Mouse (Mus musculus): ENCODE measurements around the gene Adcy2. TPM values are rescaled to one million over a fixed set of nuclear protein-coding genes. Genes with fewer than 3 reads are reported as not detected.

The Adcy2 gene
- total RNA-seq, 2 experiments from 2014 or later, result 122 to 125 TPM

DNA sequence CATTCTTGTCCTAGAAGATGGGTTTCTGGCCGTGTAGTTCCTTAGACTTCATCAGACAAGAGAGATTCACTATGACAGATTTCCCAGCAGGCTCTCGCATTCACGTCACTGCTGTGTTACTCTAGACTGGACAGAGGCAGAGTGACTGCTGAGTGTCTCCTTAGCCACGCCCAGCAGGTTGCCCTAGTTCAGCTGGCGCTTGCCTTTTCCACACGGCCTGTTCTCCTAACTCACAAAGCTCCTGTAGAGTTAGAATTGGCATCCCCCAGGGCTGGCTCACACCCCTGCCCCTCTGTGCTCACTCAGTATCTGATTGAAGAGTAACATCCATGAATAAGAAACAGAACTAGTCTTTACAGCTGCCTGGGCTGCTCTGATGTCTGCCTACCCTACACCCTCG, 413.9 kb downstream of the Adcy2 start:
- no peak for DNase-seq (ENCODE audit: low spot score in 2 of 2)
- intact Hi-C loops (cut with DNase I), result no loop called here

DNA sequence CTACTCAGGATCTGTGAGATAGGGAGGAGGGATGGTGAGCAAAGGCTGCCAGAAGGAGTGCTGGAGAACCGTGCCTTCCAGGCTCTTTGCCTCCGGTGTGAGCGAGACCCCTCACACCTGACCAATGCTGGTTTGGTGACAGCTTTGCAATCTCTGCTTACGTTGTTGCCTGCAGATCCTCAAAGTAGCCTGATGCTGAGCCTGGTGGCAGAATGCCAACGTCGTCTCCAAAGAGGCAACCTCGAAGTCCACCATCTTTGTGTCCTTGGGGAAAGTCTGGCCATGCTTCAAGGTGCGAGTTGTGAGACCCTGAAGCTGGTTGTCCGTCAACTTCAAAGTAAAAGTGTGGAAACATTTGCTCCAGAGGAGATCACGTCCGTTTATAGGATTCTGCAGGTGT, 415.4 kb downstream of the Adcy2 start:
- intact Hi-C loops (cut with DNase I), result no loop called here
- DNase-seq (ENCODE audit: low spot score in 2 of 2), result no peak

DNA sequence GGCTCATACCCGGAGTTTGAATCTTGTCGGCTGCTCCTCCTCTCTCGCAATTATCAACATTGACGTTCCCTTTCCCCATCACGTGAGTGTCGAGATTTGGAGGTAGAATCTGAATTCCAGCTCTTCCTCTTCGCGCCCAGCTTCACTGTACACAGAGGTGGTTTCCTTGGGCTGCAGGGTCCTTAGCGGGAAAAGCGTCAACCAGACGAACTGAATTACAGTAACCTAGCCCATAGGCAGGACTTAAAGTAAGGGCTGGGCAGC, 416.9 kb downstream of the Adcy2 start:
- no peak for DNase-seq (ENCODE audit: low spot score in 2 of 2)
- intact Hi-C loops (cut with DNase I), result no loop called here

DNA sequence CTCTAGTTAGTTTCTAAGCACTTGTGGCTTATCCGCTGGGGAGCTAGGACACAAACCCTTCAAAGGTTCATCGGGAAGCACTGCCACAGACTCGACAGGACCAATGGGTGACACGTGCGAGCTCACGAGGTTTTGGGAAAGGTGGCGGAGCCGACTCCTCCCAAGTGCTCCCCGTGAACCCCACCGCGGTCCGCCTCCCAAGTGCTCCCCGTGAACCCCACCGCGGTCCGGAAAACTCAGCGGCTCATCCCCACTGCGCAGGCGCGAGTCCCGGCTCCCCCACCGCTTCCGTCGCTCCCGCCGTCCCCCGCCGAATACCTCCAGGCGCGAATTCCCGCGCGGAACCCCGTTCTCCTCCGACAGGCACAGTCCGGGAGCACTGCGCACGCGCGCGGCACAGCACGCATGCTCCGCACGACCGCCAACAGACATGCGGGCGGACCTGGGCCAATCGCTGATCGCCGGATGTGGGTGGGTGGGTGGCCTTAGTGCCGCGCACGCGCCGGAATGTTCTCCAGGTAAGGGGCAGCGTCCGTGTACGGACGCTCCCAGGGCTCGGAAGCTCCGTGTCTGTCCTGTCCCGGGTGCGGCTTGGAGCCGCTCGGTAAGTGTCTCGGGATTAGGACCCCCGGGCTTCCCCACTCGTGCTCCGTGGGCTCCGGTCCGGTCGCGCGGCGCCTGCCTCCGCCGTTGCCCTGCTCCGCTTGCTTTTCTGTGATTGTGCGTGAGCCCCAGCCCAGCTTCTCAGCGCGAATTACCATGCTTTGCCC, 417.4 kb downstream of the Adcy2 start, which contains the start of the genes Mtrr and Fastkd3:
Gene Mtrr (minus strand): TSS at position 403 of the 770 bp plus-strand sequence.
Gene Fastkd3 (plus strand): TSS at position 488 of the 770 bp plus-strand sequence.
- intact Hi-C loops (cut with DNase I), result no loop called here

DNA sequence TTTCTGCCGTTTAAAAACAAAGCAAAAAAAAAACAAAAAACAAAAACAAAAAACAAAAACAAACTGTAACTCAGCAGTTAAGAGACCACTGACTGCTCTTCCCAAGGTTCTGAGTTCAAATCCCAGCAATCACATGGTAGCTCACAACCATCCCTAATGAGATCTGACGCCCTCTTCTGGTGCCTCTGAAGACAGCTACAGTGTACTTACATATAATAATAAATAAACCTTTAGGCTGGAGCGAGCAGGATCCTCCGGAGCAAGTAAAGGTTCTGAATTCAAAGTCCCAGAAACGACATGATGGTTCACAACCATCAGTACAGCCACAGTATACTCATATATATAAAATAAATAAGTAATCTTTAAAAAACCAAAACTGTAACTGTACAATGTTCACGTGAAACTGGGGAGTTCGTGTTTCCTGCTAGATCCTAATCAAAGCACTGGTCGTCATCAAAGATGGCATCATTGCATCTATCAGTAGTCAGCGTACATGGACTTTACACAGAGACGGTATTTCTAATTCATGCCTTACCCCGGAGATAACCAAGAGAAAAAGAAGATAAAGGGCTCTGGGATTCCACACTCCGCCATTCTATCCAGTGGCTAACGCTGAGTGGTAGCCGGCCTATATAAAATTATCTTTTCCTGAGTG, 418.1 kb downstream of the Adcy2 start:
- intact Hi-C loops (cut with DNase I), result no loop called here
- no peak for DNase-seq (ENCODE audit: low spot score in 2 of 2)

More for the DNA sequence above, 417.4 kb downstream of the Adcy2 start, which contains the start of the genes Mtrr and Fastkd3:
- peak; percentile 97 to 99 for DNase-seq (ENCODE audit: low spot score in 2 of 2)

DNA sequence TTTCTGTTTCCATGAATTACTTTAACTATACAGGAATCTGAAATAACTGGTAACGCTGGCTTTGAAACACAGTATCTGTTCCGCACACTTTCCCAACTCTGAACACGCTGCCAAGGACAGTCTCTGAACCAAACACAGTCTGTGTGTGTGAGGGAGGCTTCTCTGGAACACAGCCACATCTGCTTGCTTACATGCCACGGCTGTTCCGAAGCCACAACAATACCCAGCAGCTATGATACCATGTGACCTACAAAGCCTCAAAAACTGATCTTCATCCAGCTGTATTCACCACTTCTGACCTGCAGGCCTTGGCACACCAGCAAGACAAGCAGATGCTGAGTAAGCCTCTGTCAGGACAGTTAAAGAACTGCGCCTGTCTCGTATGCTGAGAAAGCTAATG, 421.4 kb downstream of the Adcy2 start:
- DNase-seq (ENCODE audit: low spot score in 2 of 2), result peak; percentile 47 to 65
- intact Hi-C loops (cut with DNase I), result no loop called here

DNA sequence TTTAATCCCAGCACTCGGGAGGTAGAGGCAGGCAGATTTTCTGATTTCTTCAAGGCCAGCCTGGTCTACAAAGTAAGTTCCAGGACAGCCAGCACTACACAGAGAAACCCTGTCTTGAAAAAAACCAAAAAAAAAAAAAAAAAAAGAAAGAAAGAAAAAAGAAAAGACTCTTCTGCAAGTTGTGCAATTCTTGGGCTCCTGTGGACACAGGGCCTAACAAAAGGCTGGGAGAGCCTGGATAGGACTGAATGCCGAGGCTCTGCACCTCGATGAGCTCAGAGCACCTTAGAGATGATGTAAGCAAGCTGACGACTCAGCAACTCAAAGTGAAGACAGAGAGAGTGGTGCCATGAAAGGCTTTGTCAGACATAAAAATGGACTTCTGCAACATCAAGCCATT, 424.9 kb downstream of the Adcy2 start:
- intact Hi-C loops (cut with DNase I), result no loop called here
- no peak for DNase-seq (ENCODE audit: low spot score in 2 of 2)

DNA sequence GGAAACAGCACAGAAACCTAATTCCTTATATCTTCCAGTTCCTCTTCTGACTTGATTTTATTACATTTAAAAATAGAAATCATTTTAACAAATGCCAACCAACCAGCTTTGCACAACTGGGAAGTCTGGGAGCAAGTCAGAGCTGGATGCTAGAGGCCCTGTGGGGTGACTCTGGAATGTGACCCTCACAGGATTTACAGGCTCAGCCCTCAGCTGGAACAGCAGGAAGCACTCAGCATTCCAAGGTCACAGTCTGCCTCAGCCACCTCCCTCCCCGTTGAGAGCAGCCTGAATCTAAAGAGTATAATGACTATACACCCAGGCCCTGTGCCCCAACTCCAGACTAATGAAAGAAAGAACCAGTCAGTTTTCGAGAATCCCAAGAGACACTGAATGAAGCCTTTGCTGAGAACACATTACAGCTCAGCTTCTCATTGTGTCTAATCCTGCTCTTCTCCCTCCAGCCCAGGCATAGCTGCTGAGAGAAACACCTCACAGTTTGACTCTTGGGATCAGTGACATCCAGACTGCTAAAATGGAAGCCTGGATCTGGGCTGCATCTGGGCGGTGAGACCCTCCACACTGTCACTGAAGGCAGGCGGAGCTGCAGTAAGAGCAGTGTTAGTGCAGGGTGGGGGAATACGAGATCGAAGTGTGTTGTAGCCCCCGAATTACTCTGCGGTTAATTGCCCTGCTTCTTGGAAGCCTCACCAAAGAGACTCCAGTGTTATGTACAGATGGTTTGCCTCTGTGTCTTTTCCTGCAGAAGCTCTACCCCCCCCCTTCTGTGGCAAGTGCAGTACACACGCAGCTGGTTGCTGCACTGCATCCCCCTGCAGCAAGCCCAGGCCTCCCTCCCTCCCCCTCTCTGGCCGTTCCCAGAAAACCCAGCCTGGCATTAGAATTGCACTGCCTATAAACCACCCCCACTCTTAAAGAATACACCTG, 426.1 kb downstream of the Adcy2 start:
- intact Hi-C loops (cut with DNase I), result no loop called here
- DNase-seq (ENCODE audit: low spot score in 2 of 2), result no peak

DNA sequence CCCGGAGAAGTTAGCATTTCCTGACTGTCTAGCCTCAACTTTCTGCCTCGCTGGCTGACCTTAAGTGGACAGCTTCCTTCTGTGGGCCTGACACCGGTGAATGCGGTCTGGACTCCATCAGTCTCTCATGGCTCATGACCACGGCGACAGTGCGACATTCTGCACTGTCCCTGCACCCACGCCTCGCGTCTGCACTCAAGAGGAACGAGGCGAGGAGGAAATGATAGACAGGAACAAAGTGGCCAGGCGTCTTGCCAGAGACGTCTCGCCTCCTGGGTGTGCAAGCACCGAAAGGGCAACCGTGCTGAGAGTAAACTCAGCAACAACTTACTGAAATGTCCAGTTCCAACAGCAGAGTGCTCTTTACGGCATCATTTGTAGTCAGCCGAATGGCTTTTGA, 427.1 kb downstream of the Adcy2 start:
- DNase-seq (ENCODE audit: low spot score in 2 of 2), result no peak
- intact Hi-C loops (cut with DNase I), result no loop called here
